Mouse (Mus musculus) activated CD4-positive, CD25-positive, alpha-beta regulatory T cell (primary cell): ENCODE measurements around the gene Rtf2. TPM values are rescaled to one million over a fixed set of nuclear protein-coding genes. Genes with fewer than 3 reads are reported as not detected.

ENCODE experiments used
- polyA plus RNA-seq, 2 experiments: library from polyadenylated mRNA; unstranded; fragments of 100-300 nt; shearing (Covaris generic); gene quantifications; one replicate each; pipeline ENCODE4 v1.2.1; 2017

The Rtf2 gene
- 100 to 1,000 TPM; 123 to 138 TPM for polyA plus RNA-seq

DNA sequence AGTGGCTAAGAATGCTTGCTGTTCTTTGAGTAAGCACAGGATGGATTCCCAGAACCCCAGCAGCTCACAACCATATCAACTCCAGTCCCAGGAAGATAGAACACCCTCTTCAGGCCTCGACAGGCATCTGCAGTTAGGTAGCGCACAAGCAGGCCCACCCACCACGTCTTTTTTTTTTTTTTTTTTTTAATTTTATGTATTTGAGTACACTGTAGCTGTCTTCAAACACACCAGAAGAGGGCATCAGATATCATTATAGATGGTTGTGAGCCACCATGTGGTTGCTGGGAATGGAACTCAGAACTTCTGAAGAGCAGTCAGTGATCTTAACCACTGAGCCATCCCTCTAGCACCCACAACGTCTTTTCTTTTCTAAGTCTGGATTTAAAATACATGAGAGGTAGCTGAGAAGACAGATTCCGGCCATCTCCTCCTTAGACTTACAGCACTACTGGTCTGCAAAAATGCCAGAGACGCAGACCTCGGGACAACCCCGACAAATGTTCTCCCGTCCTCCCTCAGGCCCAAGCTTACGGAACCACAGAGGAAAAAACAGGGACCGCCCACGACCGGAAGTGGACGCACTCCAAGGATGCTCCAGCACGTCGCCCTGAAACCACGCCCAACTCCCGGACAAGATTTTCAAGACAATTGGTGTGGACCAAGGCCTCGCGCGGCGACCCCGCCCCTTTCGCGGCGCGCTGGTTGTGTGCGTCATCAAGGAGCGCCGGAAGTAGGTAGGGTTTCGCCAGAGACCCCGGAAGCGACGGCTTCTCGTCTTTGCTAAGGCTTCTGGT is at the start of gene Rtf2:
Gene Rtf2, plus strand, starts transcription at position 714 of the 797 bp plus-strand sequence.

DNA sequence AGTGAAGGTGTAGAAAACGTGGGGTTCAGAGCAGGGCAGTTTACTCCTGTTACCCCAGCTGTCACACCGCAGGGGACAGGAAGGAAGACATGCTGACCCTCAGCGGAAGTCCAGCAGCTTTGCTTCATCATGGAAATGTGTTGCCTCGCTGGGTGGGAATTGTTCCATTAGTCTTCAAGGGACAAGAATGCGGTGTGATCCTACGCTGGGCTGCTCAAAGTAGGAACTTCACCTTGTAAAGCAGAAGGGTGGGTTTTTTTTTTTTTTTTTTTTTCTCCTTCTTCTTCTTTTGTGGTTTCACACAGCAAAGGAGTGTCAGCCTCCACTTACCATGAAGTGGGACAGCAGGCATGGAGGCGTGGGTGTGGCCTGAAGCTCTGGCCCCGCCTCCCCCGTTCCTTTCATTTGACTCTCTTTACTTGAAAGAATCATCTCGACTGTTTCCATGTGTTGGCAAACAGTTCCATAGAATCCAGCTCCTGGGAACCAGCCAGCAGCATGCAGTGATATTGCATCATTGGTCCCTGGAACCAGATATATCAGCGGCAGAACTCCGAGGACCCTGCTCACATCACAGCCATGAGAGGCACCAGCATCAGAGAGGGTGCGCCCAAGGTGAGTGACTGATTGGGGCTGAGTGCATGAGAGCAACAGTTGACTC is 46.8 kb upstream of the Rtf2 start, which contains the start of gene Cass4:
Gene Cass4, plus strand, starts transcription at position 404 of the 661 bp plus-strand sequence.

DNA sequence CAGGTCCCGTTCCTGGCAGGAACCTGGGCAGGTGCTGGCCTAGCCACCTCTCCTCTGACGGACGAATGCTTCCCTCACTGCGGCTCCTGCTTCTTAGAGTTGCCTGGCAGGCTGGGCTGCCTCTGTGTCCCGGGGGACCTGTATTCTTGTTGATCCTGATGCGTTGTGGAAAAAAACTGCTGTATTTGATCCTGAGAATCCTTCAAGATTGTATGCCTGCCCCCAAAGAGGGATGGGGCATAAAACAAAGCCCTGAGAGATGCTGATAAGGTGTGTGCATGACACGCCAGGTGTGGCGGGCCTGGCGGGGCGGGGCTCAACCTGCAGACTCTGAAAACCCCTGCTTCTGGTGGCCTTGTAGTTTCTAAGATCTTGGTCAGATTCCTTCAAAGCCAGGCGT is 18.1 kb downstream of the Rtf2 start, which contains the start of gene Gcnt7:
Gene Gcnt7, minus strand, starts transcription at position 101 of the 400 bp plus-strand sequence.

DNA sequence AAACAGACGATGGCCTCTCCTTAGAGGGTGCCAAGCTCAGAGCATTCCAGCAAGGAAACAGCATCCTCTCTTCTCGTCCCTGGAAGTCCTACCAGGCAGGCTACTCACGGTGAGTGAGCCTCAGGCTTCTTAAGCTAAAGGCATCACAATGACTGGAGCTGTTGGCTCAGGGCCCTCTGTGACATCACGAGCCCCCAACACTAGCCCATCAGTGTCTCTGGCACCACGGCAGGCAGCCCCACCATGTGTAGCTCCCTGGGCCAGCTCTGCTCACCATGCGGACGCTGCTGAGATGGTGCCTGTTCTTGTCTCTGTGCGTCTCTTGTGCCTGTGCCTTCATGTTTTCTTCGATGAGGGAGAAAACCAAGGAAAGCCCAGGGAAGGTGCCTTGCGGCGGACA is 32.0 kb downstream of the Rtf2 start, which contains the start of gene Fam209:
Gene Fam209, plus strand, starts transcription at position 203 of the 400 bp plus-strand sequence.

Other genes with a start within 250 kb of the Rtf2 start
- gene Mc3r, start 192.1 kb upstream of the Rtf2 start, polyA plus RNA-seq: under 1 TPM in 1 of 2 experiments, not detected in 1; 0.15 TPM
- gene Fam210b, start 95.0 kb upstream of the Rtf2 start, polyA plus RNA-seq: 10 to 100 TPM; 11.8 to 17.6 TPM
- 1 to 10 TPM; 9.5 to 9.7 TPM for gene Aurka, start 70.0 kb upstream of the Rtf2 start, polyA plus RNA-seq
- 10 to 100 TPM; 30.5 to 33.7 TPM for gene Cstf1, start 69.9 kb upstream of the Rtf2 start, polyA plus RNA-seq
- gene Cass4, start 46.8 kb upstream of the Rtf2 start, polyA plus RNA-seq: 1 to 10 TPM; 2.9 to 9.8 TPM
- gene Gcnt7, start 18.0 kb downstream of the Rtf2 start, polyA plus RNA-seq: 1 to 10 TPM; 3.1 to 3.4 TPM
- 1 to 10 TPM; 1.1 to 1.4 TPM for gene Fam209, start 32.0 kb downstream of the Rtf2 start, polyA plus RNA-seq
- gene Tfap2c, start 109.0 kb downstream of the Rtf2 start, polyA plus RNA-seq: under 1 TPM in 1 of 2 experiments, not detected in 1; 0.26 TPM